Mouse (Mus musculus): ENCODE data around the gene 4930412O13Rik. TPM values are rescaled to one million over a fixed set of nuclear protein-coding genes. Genes with fewer than 3 reads are reported as not detected.

Gene 4930412O13Rik
- total and polyA plus RNA-seq, 3 experiments, result not detected

DNA sequence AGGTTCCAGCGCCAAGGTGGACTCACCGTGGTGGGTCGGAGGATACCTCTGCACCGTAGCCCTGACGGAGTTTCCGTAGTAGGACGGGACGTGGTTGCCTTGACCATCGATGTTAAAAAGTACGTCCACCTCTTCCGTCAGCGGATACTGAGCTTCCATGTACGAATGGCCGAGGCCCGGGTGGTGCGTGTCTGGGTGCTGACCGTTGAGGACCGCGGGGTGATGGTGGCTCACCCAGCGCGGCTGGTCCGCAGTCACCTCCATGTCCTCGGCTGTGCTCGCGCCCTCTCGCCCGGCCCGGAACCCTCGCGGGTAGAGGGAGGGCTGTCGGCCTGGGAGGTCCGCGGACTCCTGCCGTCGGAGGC, 3.7 kb upstream of the 4930412O13Rik start:
- in situ Hi-C loops (cut with MboI; ENCODE audit: low pct_ligation_motif_present, low pct_unique_long_range_greater_than_20kb, low sequenced_read_pairs) (loop anchor here (25.0 kb wide), 1 partner anchor 415 kb away; no protein-coding TSS in a partner anchor), dilution Hi-C loops (cut with MboI; ENCODE audit: extremely low pct_ligation_motif_present, extremely low pct_unique_long_range_greater_than_20kb, low sequenced_read_pairs) (no loop called here)
- no peak for DNase-seq (ENCODE audit: extremely low read depth)
- Histone ChIP-seq H3K27me3 (replicated peaks) (no peaks in the 10 kb centered on the region), H3K4me1 (ENCODE audit: control insufficient read depth in 1 of 2, insufficient read depth in 2 of 2) (peaks cover 0 to 8% of the 10 kb centered on the region in 2 experiments; a peak in 2 of 4 replicates), H3K4me3 (replicated peaks in 1 of 3; ENCODE audit: low read depth in 2 of 3, low read length in 2 of 3, poor library complexity in 1 of 3) (no peak overlapping the region), H3K9me3 (replicated peaks; ENCODE audit: low read length) (peaks cover 3% of the 10 kb centered on the region), H3K4me2 (ENCODE audit: insufficient read depth, low read depth, poor library complexity, severe bottlenecking) (no peak overlapping the region), H3K79me2 (replicated peaks; ENCODE audit: control insufficient read depth, extremely low read depth, insufficient read depth, poor library complexity, severe bottlenecking) (no peaks in the 10 kb centered on the region), H3K27ac (ENCODE audit: insufficient read depth, low read depth) (no peak overlapping the region), H3K9ac (ENCODE audit: insufficient read depth, low read depth) (no peak overlapping the region), H3K36me3 (replicated peaks in 1 of 2; ENCODE audit: control insufficient read depth in 1 of 2, insufficient read depth in 1 of 2, low read length in 1 of 2) (peaks cover 0 to 3% of the 10 kb centered on the region in 2 experiments)
- TF ChIP-seq ZNF384 (IDR thresholded peaks at IDR 0.05; ENCODE audit: low read depth, low read length) (no peak), POLR2A (IDR thresholded peaks at IDR 0.05; ENCODE audit: low read depth, low read length) (no peak), CTCF (conservative IDR thresholded peaks at IDR 0.05 in 1 of 2, IDR thresholded peaks at IDR 0.05 in 1 of 2; ENCODE audit: low read depth in 2 of 2, low read length in 2 of 2) (no peak), JUND (conservative IDR thresholded peaks at IDR 0.05; ENCODE audit: low read depth, low read length) (no peak), SMC3 (IDR thresholded peaks at IDR 0.05; ENCODE audit: low read depth, low read length) (no peak), MAZ (IDR thresholded peaks at IDR 0.05; ENCODE audit: low read depth, low read length) (no peak), MYC (IDR thresholded peaks at IDR 0.05; ENCODE audit: low read depth, low read length) (no peak), NRF1 (IDR thresholded peaks at IDR 0.05; ENCODE audit: low read depth, low read length) (no peak), EP300 (IDR thresholded peaks at IDR 0.05; ENCODE audit: low read length) (no peak), GABPA (IDR thresholded peaks at IDR 0.05; ENCODE audit: insufficient replicate concordance, low read depth, low read length) (no peak), HCFC1 (IDR thresholded peaks at IDR 0.05; ENCODE audit: low read depth, low read length) (no peak), KAT2A (IDR thresholded peaks at IDR 0.05; ENCODE audit: insufficient replicate concordance, low read length) (no peak), CHD2 (IDR thresholded peaks at IDR 0.05; ENCODE audit: low read length) (no peak), RCOR1 (conservative IDR thresholded peaks at IDR 0.05; ENCODE audit: low read depth, low read length) (no peak)

DNA sequence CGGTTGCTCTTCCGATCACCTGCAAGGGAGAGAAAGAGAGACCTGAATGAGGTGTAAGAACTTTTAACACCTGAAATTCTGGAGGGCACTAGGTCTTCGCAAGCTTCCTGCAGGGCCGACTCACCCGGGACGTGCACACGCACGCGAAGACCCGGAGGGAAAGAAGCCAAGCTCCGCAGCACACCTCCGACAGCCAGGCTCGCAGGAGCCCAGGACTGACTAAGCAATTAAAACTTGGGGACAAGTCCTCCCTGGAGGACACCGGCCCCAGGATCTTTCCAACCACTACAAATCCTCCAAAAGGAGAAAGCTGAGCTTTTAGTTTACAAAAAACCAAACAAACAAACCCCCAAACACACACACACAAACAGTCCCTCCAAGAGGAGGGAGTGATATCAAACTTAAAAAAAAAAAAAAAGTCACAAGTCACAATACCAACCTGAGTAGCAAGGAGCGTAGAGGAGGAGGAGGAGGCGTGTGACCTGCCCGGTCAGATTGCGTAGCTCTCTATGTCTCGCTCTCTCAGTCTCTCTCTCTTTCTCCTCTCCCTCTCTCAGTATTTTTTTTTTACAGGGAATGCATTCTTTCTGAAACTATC, 3.0 kb upstream of the 4930412O13Rik start:
- no peak overlapping the region for H3K27ac ChIP-seq (ENCODE audit: insufficient read depth, low read depth)
- TF ChIP-seq BHLHE40 (IDR thresholded peaks at IDR 0.05; ENCODE audit: low read depth, low read length), result no peak
- peak; percentile 60; the same call in 1 of the 2 replicates for TF ChIP-seq ZNF384 (IDR thresholded peaks at IDR 0.05; ENCODE audit: low read depth, low read length)
- no peaks in the 10 kb centered on the region for H3K27me3 ChIP-seq (replicated peaks)
- peak overlapping the region; percentile 80 for H3K4me2 ChIP-seq (ENCODE audit: insufficient read depth, low read depth, poor library complexity, severe bottlenecking)
- H3K9me3 ChIP-seq (replicated peaks; ENCODE audit: low read length), result peaks cover 3% of the 10 kb centered on the region
- H3K9ac ChIP-seq (ENCODE audit: insufficient read depth, low read depth), result peak overlapping the region; percentile 84
- peak overlapping the region; percentile 30 to 60 (median 52) for H3K4me3 ChIP-seq (replicated peaks in 1 of 3; ENCODE audit: low read depth in 2 of 3, low read length in 2 of 3, poor library complexity in 1 of 3)
- dilution Hi-C loops (cut with MboI; ENCODE audit: extremely low pct_ligation_motif_present, extremely low pct_unique_long_range_greater_than_20kb, low sequenced_read_pairs), result no loop called here
- no peak for DNase-seq (ENCODE audit: extremely low read depth)
- in situ Hi-C loops (cut with MboI; ENCODE audit: low pct_ligation_motif_present, low pct_unique_long_range_greater_than_20kb, low sequenced_read_pairs), result loop anchor here (25.0 kb wide), 1 partner anchor 416 kb away; no protein-coding TSS in a partner anchor
- H3K4me1 ChIP-seq (ENCODE audit: control insufficient read depth in 1 of 2, insufficient read depth in 2 of 2), result 0 out of 4 replicates have a peak, but pooled peaks cover 0 to 2% of the 10 kb centered on the region in 2 experiments
- H3K79me2 ChIP-seq (replicated peaks; ENCODE audit: control insufficient read depth, extremely low read depth, insufficient read depth, poor library complexity, severe bottlenecking), result no peaks in the 10 kb centered on the region
- H3K36me3 ChIP-seq (replicated peaks in 1 of 2; ENCODE audit: control insufficient read depth in 1 of 2, insufficient read depth in 1 of 2, low read length in 1 of 2), result peaks cover 0 to 3% of the 10 kb centered on the region in 2 experiments
